Mouse (Mus musculus) megakaryocyte, embryonic 14.5 days (primary cell): ENCODE data around the gene Aspscr1.

Experiments used
- FLI1 ChIP-seq: IDR thresholded peaks from 2 replicates; pipeline ENCODE4 v1.6.1; 2012; ENCODE audit warnings: low read length, inconsistent platforms, mixed read lengths
- GATA1 ChIP-seq: IDR thresholded peaks from 3 replicates; pipeline ENCODE4 v1.6.1; 2012; ENCODE audit warnings: mixed read lengths, low read length, inconsistent platforms, borderline replicate concordance

DNA sequence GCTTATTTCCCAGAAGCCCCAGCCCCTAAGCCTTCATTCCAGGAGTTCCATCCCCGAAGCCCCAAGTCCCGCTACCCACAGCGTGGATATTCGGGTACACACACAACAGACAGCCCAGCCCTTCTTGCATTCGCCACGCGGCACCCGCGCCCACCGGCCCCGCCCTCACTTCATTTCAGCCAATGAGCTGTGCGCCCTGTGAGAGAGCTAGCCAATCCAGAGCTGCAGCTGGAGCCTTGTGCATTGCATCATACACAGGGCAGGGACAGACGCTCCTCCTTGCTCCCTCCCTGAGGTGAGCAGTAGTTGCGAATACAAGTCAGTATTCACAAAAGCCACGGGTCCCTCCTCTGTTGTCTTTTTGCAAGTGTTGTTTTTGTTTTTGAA lies 29.2 kb upstream of the Aspscr1 start, which contains the start of gene Pycr1:
- TF ChIP-seq GATA1 (no peak), FLI1 (no peak)
